Mouse (Mus musculus): ENCODE measurements around the gene Ctrb1. TPM values are rescaled to one million over a fixed set of nuclear protein-coding genes. Genes with fewer than 3 reads are reported as not detected.

The Ctrb1 gene
- not detected for total RNA-seq (2021)

GRCm38 (mm10) chr8:111690960-111691445 lies at the start of gene Ctrb1:
Gene Ctrb1, minus strand, starts transcription at chr8:111691010.
- DNase-seq (ENCODE audit: extremely low spot score in 1 of 2, low spot score in 2 of 2): no peak
- intact Hi-C loops (cut with DNase I): no loop called here

GRCm38 (mm10) chr8:111740301-111740711 lies 49.5 kb upstream of the Ctrb1 start:
- DNase-seq (ENCODE audit: extremely low spot score in 1 of 2, low spot score in 2 of 2): no peak
- intact Hi-C loops (cut with DNase I): loop anchor here (5.0 kb wide), 1 partner anchor 57 kb away; no protein-coding TSS in a partner anchor

- intact Hi-C loops (cut with DNase I): loop anchor here (5.0 kb wide), 1 partner anchor 58 kb away; no protein-coding TSS in a partner anchor
Observed at GRCm38 (mm10) chr8:111739604-111740003, 48.8 kb upstream of the Ctrb1 start.

GRCm38 (mm10) chr8:111738867-111739266 lies 48.1 kb upstream of the Ctrb1 start:
- intact Hi-C loops (cut with DNase I): no loop called here
- no peak for DNase-seq (ENCODE audit: extremely low spot score in 1 of 2, low spot score in 2 of 2)

More at GRCm38 (mm10) chr8:111739604-111740003, 48.8 kb upstream of the Ctrb1 start:
- no peak for DNase-seq (ENCODE audit: extremely low spot score in 1 of 2, low spot score in 2 of 2)

GRCm38 (mm10) chr8:111736321-111736720 lies 45.5 kb upstream of the Ctrb1 start:
- intact Hi-C loops (cut with DNase I): no loop called here

GRCm38 (mm10) chr8:111735791-111736190 lies 45.0 kb upstream of the Ctrb1 start:
- intact Hi-C loops (cut with DNase I): no loop called here
- DNase-seq (ENCODE audit: extremely low spot score in 1 of 2, low spot score in 2 of 2): no peak

More at GRCm38 (mm10) chr8:111736321-111736720, 45.5 kb upstream of the Ctrb1 start:
- peak in 1 of 2 experiments; percentile 53 for DNase-seq (ENCODE audit: extremely low spot score in 1 of 2, low spot score in 2 of 2)

GRCm38 (mm10) chr8:111735335-111735761 lies 44.5 kb upstream of the Ctrb1 start:
- peak in 1 of 2 experiments; percentile 70 for DNase-seq (ENCODE audit: extremely low spot score in 1 of 2, low spot score in 2 of 2)
- intact Hi-C loops (cut with DNase I): no loop called here

- no peak for DNase-seq (ENCODE audit: extremely low spot score in 1 of 2, low spot score in 2 of 2)
- intact Hi-C loops (cut with DNase I): no loop called here
Observed at GRCm38 (mm10) chr8:111734244-111734960, 43.6 kb upstream of the Ctrb1 start.

- intact Hi-C loops (cut with DNase I): no loop called here
- DNase-seq (ENCODE audit: extremely low spot score in 1 of 2, low spot score in 2 of 2): peak in 1 of 2 experiments; percentile 79
Observed at GRCm38 (mm10) chr8:111733581-111734243, 42.9 kb upstream of the Ctrb1 start.

- peak in 1 of 2 experiments; percentile 40 for DNase-seq (ENCODE audit: extremely low spot score in 1 of 2, low spot score in 2 of 2)
- intact Hi-C loops (cut with DNase I): no loop called here
Observed at GRCm38 (mm10) chr8:111732406-111733085, 41.7 kb upstream of the Ctrb1 start.

GRCm38 (mm10) chr8:111732004-111732403 lies 41.2 kb upstream of the Ctrb1 start:
- DNase-seq (ENCODE audit: extremely low spot score in 1 of 2, low spot score in 2 of 2): peak; percentile 89 to 99
- intact Hi-C loops (cut with DNase I): no loop called here

GRCm38 (mm10) chr8:111731231-111731977 lies 40.6 kb upstream of the Ctrb1 start:
- DNase-seq (ENCODE audit: extremely low spot score in 1 of 2, low spot score in 2 of 2): peak in 1 of 2 experiments; percentile 33
- intact Hi-C loops (cut with DNase I): no loop called here

- intact Hi-C loops (cut with DNase I): no loop called here
- DNase-seq (ENCODE audit: extremely low spot score in 1 of 2, low spot score in 2 of 2): peak in 1 of 2 experiments; percentile 16
Observed at GRCm38 (mm10) chr8:111729233-111730170, 38.7 kb upstream of the Ctrb1 start.

- peak in 1 of 2 experiments; percentile 15 for DNase-seq (ENCODE audit: extremely low spot score in 1 of 2, low spot score in 2 of 2)
Observed at GRCm38 (mm10) chr8:111728481-111728880, 37.7 kb upstream of the Ctrb1 start.

GRCm38 (mm10) chr8:111727553-111727952 lies 36.7 kb upstream of the Ctrb1 start:
- no peak for DNase-seq (ENCODE audit: extremely low spot score in 1 of 2, low spot score in 2 of 2)
- intact Hi-C loops (cut with DNase I): no loop called here

More at GRCm38 (mm10) chr8:111728481-111728880, 37.7 kb upstream of the Ctrb1 start:
- intact Hi-C loops (cut with DNase I): no loop called here

GRCm38 (mm10) chr8:111726102-111726900 lies 35.5 kb upstream of the Ctrb1 start:
- intact Hi-C loops (cut with DNase I): no loop called here
- peak; percentile 61 to 65 for DNase-seq (ENCODE audit: extremely low spot score in 1 of 2, low spot score in 2 of 2)

- intact Hi-C loops (cut with DNase I): no loop called here
- DNase-seq (ENCODE audit: extremely low spot score in 1 of 2, low spot score in 2 of 2): no peak
Observed at GRCm38 (mm10) chr8:111725341-111725740, 34.5 kb upstream of the Ctrb1 start.

Measured in left cerebral cortex, postnatal 10 days (tissue).